Mouse (Mus musculus) ES-Bruce4 (cell line): ENCODE results near the gene Brinp1. TPM values are rescaled to one million over a fixed set of nuclear protein-coding genes. Genes with fewer than 3 reads are reported as not detected.

Source experiments
- H3K27ac ChIP-seq: 2 replicates; pipeline ENCODE4 v1.5.1; 2012; ENCODE audit warnings: low read length, inconsistent platforms; ENCODE audit not compliant: insufficient read depth
- H3K27me3 ChIP-seq: 2 replicates; pipeline ENCODE4 v1.6.1; 2012; ENCODE audit warnings: mild to moderate bottlenecking, low read length, inconsistent platforms; ENCODE audit not compliant: control insufficient read depth, poor library complexity, insufficient read depth, severe bottlenecking
- H3K36me3 ChIP-seq: 2 replicates; pipeline ENCODE4 v1.6.1; 2012; ENCODE audit warnings: inconsistent platforms, mild to moderate bottlenecking, low read length, moderate library complexity; ENCODE audit not compliant: control insufficient read depth, poor library complexity, insufficient read depth, severe bottlenecking
- H3K4me1 ChIP-seq: one replicate; pipeline ENCODE4 v1.8.1; 2011; ENCODE audit warnings: low read length; ENCODE audit not compliant: control insufficient read depth, insufficient read depth
- H3K4me3 ChIP-seq: 2 replicates; pipeline ENCODE4 v1.5.1; 2011; ENCODE audit warnings: low read depth, mild to moderate bottlenecking, low read length
- H3K9ac ChIP-seq: 2 replicates; pipeline ENCODE4 v1.6.1; 2012; ENCODE audit warnings: low read depth, mild to moderate bottlenecking, inconsistent platforms; ENCODE audit not compliant: poor library complexity, severe bottlenecking
- H3K9me3 ChIP-seq: replicated peaks from 2 replicates; pipeline ENCODE4 v1.6.1; 2012; ENCODE audit warnings: mild to moderate bottlenecking, low read length, inconsistent platforms; ENCODE audit not compliant: control insufficient read depth, poor library complexity, insufficient read depth, severe bottlenecking
- CTCF ChIP-seq: IDR thresholded peaks from one replicate; pipeline ENCODE4 v1.8.1; 2011; ENCODE audit warnings: low read depth, low read length
- EP300 ChIP-seq: IDR thresholded peaks from 2 replicates; pipeline ENCODE4 v1.6.1; 2011; ENCODE audit warnings: low read depth, low read length; ENCODE audit not compliant: insufficient read depth
- POLR2A ChIP-seq: IDR thresholded peaks from one replicate; pipeline ENCODE4 v1.8.1; 2011; ENCODE audit warnings: low read length; ENCODE audit not compliant: insufficient read depth
- polyA plus RNA-seq: library from polyadenylated mRNA; stranded (reverse); fragments of >200 nt; gene quantifications from 2 replicates; pipeline ENCODE4 v1.2.4, GENCODE M21; 2011; ENCODE audit warnings: low read depth; ENCODE audit not compliant: missing spikeins, insufficient read depth, insufficient read length

Brinp1 gene
- 0.49 and 0.61 TPM in 2 replicates for polyA plus RNA-seq

GRCm38 (mm10) chr4:68954322-68954901 is at the start of gene Brinp1:
TSS of gene Brinp1 (minus strand) at chr4:68954397.
- Histone ChIP-seq H3K9ac (peak within 1 kb of the TSS; percentile 57), H3K27me3 (peaks cover 3% of the 10 kb centered on the region), H3K4me1 (no peaks in the 10 kb centered on the region), H3K9me3 (no peaks in the 10 kb centered on the region), H3K4me3 (peak within 1 kb of the TSS; percentile 88), H3K27ac (no peak within 1 kb of the TSS), H3K36me3 (no peaks in the 10 kb centered on the region)
- no peak for TF ChIP-seq EP300
- no peak for TF ChIP-seq POLR2A
- no peak for TF ChIP-seq CTCF

GRCm38 (mm10) chr4:68957265-68957664 is 3.1 kb upstream of the Brinp1 start:
- Histone ChIP-seq H3K4me3 (no peak overlapping the region), H3K9ac (no peak overlapping the region), H3K27me3 (peaks cover 3% of the 10 kb centered on the region), H3K27ac (no peak overlapping the region), H3K36me3 (no peaks in the 10 kb centered on the region), H3K9me3 (no peaks in the 10 kb centered on the region; the same call in 1 of the 2 replicates), H3K4me1 (no peaks in the 10 kb centered on the region)
- TF ChIP-seq CTCF (no peak), POLR2A (no peak), EP300 (no peak)

GRCm38 (mm10) chr4:68955621-68956020 is 1.4 kb upstream of the Brinp1 start:
- Histone ChIP-seq H3K4me1 (no peaks in the 10 kb centered on the region), H3K36me3 (no peaks in the 10 kb centered on the region)
- TF ChIP-seq EP300 (no peak), POLR2A (no peak), CTCF (no peak)

GRCm38 (mm10) chr4:68953667-68954321 is 403 bp downstream of the Brinp1 start:
- peaks cover 3% of the 10 kb centered on the region for H3K27me3 ChIP-seq
- no peaks in the 10 kb centered on the region for H3K4me1 ChIP-seq
- H3K4me3 ChIP-seq: peak overlapping the region; percentile 88
- TF ChIP-seq POLR2A: no peak
- TF ChIP-seq CTCF: no peak
- no peak for TF ChIP-seq EP300
- H3K36me3 ChIP-seq: no peaks in the 10 kb centered on the region
- H3K9me3 ChIP-seq: no peaks in the 10 kb centered on the region
- peak overlapping the region; percentile 57 for H3K9ac ChIP-seq
- no peak overlapping the region for H3K27ac ChIP-seq

More at GRCm38 (mm10) chr4:68955621-68956020, 1.4 kb upstream of the Brinp1 start:
- no peak overlapping the region for H3K27ac ChIP-seq
- H3K27me3 ChIP-seq: peaks cover 3% of the 10 kb centered on the region
- no peaks in the 10 kb centered on the region; the same call in 1 of the 2 replicates for H3K9me3 ChIP-seq
- no peak overlapping the region for H3K9ac ChIP-seq
- H3K4me3 ChIP-seq: no peak overlapping the region

- Histone ChIP-seq H3K4me3 (peak overlapping the region; percentile 88), H3K27me3 (peaks cover 3% of the 10 kb centered on the region), H3K9ac (no peak overlapping the region), H3K9me3 (no peaks in the 10 kb centered on the region), H3K27ac (no peak overlapping the region), H3K4me1 (no peaks in the 10 kb centered on the region), H3K36me3 (no peaks in the 10 kb centered on the region)
- TF ChIP-seq POLR2A (no peak), CTCF (no peak), EP300 (no peak)
These were observed 1.1 kb downstream of the Brinp1 start for GRCm38 (mm10) chr4:68953131-68953551.

- Histone ChIP-seq H3K27ac (no peak overlapping the region), H3K4me1 (no peaks in the 10 kb centered on the region), H3K27me3 (peaks cover 3% of the 10 kb centered on the region), H3K36me3 (no peaks in the 10 kb centered on the region), H3K9ac (no peak overlapping the region), H3K4me3 (no peak overlapping the region), H3K9me3 (no peaks in the 10 kb centered on the region)
- TF ChIP-seq CTCF (no peak), POLR2A (no peak), EP300 (no peak)
These were observed 3.6 kb downstream of the Brinp1 start for GRCm38 (mm10) chr4:68950556-68950955.
